Mouse (Mus musculus): ENCODE results near the gene Flnb. TPM values are rescaled to one million over a fixed set of nuclear protein-coding genes. Genes with fewer than 3 reads are reported as not detected.

Flnb gene
- not detected in 2 replicates for polyA plus RNA-seq (2012; ENCODE audit: insufficient read depth, insufficient read length, low replicate concordance, missing spikeins)

DNA sequence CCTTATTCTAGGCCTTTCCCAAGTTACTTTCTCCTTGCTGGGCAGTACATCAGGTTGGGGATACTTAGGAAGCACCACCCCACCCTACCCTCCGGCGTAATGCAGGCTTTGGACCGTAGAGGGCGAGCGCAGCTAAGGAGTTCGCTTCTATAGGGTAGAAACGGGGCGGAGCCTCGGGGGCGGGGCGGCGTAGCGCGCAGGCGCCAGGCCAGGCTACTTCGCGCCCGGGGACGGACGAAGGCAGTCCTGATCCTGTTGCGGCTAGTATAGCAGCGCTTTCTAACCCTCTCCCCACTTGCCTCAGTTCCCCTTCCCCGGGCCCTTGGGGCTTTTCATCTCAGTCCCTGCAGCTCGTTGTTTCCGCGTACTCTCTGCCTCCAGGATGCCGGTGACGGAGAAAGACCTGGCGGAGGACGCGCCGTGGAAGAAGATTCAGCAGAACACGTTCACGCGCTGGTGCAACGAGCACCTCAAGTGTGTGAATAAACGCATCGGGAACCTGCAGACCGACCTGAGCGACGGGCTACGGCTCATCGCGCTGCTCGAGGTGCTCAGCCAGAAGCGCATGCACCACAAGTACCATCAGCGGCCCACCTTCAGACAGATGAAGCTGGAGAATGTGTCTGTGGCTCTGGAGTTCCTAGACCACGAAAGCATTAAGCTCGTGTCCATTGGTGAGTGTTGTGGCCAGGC, at the start of gene Flnb:
Flnb (plus strand) TSS at position 188 of the 693 bp plus-strand sequence.
- H3K27ac ChIP-seq (ENCODE audit: insufficient read depth, low read depth, low read length): no peak within 1 kb of the TSS
- under 1% methylated on average over 49 of the region's 49 CpGs for WGBS

GRCm38 (mm10) chr14:7773714-7774389, 43.9 kb upstream of the Flnb start:
- 0 out of 2 replicates have a peak, but pooled peaks have one; percentile 56 for TF ChIP-seq POLR2A (IDR thresholded peaks at IDR 0.05; ENCODE audit: insufficient read depth, low read depth, low read length)
- TF ChIP-seq CTCF (IDR thresholded peaks at IDR 0.05; ENCODE audit: insufficient read depth, low read depth, low read length): no peak
- Histone ChIP-seq H3K4me3 (ENCODE audit: insufficient read depth, low read depth, low read length) (peak overlapping the region; percentile 44), H3K4me1 (ENCODE audit: control insufficient read depth, insufficient read depth, low read length) (no peaks in the 10 kb centered on the region), H3K27ac (ENCODE audit: insufficient read depth, low read depth, low read length) (0 out of 2 replicates have a peak overlapping the region, but pooled peaks have one; percentile 1)
- 45% methylated on average over 24 of the region's 24 CpGs for WGBS

More for the DNA sequence above, at the start of gene Flnb:
- Histone ChIP-seq H3K4me3 (ENCODE audit: insufficient read depth, low read depth, low read length) (peak within 1 kb of the TSS; percentile 59), H3K4me1 (ENCODE audit: control insufficient read depth, insufficient read depth, low read length) (peaks cover 11% of the 10 kb centered on the region)
- peak; percentile 86 for TF ChIP-seq POLR2A (IDR thresholded peaks at IDR 0.05; ENCODE audit: insufficient read depth, low read depth, low read length)
- TF ChIP-seq CTCF (IDR thresholded peaks at IDR 0.05; ENCODE audit: insufficient read depth, low read depth, low read length): peak; percentile 94

GRCm38 (mm10) chr14:7786073-7786472, 31.7 kb upstream of the Flnb start:
- H3K4me3 ChIP-seq (ENCODE audit: insufficient read depth, low read depth, low read length): no peak overlapping the region
- no peak for TF ChIP-seq CTCF (IDR thresholded peaks at IDR 0.05; ENCODE audit: insufficient read depth, low read depth, low read length)
- TF ChIP-seq POLR2A (IDR thresholded peaks at IDR 0.05; ENCODE audit: insufficient read depth, low read depth, low read length): no peak
- peaks cover 2% of the 10 kb centered on the region; the same call in 1 of the 2 replicates for H3K4me1 ChIP-seq (ENCODE audit: control insufficient read depth, insufficient read depth, low read length)
- no peak overlapping the region for H3K27ac ChIP-seq (ENCODE audit: insufficient read depth, low read depth, low read length)
- WGBS: 49% methylated on average over 13 of the region's 13 CpGs

DNA sequence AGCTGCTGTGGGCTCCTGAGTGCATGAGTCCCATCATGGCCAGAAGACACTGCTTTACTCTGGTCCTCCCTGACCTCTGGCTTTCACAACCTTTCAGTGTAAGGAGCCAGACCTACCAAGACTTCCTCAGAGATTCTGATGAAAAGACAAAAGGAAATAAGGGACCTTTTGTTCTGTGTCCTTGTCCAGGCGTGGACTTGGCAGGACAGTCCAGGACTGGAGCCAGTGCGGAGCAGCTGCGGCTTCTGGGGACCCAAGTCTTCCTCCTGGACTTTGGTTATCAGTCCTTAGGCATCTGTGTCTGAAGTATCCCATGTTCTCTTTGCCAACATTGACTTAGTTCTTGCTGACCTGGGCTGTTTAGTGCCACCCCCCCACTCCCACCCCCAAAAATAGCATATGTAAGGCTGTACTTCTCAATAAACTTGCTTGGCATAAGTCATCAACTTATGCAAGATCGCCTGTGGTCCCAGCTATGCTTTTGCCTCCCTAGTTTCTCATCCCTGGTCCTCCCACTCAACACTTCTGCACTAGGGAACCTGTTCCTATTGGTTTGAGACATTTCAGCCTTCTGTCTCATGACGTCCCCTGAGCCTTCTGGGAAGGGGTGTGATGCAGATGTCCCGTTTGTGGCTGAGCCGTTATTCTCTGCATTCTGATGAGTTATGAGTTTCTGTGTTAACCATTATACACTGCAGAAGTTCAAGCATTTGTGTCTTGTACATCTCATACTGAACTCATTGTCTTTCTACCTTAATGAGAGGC, 28.3 kb upstream of the Flnb start:
- WGBS: 86% methylated on average over 7 of the region's 7 CpGs
- TF ChIP-seq CTCF (IDR thresholded peaks at IDR 0.05; ENCODE audit: insufficient read depth, low read depth, low read length): no peak
- no peak for TF ChIP-seq POLR2A (IDR thresholded peaks at IDR 0.05; ENCODE audit: insufficient read depth, low read depth, low read length)
- peaks cover 11% of the 10 kb centered on the region for H3K4me1 ChIP-seq (ENCODE audit: control insufficient read depth, insufficient read depth, low read length)

GRCm38 (mm10) chr14:7791061-7791531, 26.7 kb upstream of the Flnb start:
- H3K27ac ChIP-seq (ENCODE audit: insufficient read depth, low read depth, low read length): no peak overlapping the region
- 18% methylated on average over 19 of the region's 19 CpGs for WGBS
- H3K4me3 ChIP-seq (ENCODE audit: insufficient read depth, low read depth, low read length): peak overlapping the region; percentile 23
- peaks cover 10% of the 10 kb centered on the region for H3K4me1 ChIP-seq (ENCODE audit: control insufficient read depth, insufficient read depth, low read length)
- TF ChIP-seq POLR2A (IDR thresholded peaks at IDR 0.05; ENCODE audit: insufficient read depth, low read depth, low read length): no peak

More for the DNA sequence above, 28.3 kb upstream of the Flnb start:
- Histone ChIP-seq H3K27ac (ENCODE audit: insufficient read depth, low read depth, low read length) (no peak overlapping the region), H3K4me3 (ENCODE audit: insufficient read depth, low read depth, low read length) (no peak overlapping the region)

DNA sequence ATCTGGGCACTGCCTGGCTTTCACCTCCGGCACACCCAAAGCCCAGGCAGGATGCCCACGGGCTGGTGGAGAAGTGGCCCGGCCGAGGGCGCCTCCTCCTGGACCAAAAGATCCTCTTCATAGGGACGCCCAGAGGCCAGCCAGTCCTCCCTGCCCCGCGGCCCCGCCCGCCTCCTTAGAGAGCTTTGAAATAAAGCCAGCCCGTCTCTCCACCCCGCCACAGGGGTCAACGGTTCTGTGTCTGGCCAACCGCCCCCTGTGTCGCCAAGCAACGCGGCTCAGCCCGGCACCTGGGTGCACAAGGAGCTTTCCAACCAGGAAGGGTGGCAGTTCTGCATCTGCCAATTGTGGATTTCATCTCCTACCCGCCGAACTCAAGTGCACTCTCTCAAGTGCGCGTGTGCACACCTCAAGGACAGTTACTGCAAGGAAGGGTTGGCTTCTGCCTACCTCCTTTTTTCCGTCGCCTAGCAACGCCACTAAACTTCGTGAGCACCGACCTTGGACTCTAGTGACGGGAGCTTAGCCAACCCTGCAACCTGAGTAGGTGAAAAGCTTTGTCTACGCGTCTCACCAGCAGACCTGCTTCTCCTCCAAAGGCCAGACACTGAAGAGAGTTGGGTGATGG, 26.1 kb upstream of the Flnb start, which contains the start of gene Gm26661:
Gm26661 (plus strand) TSS at position 56 of the 628 bp plus-strand sequence.
- Histone ChIP-seq H3K27ac (ENCODE audit: insufficient read depth, low read depth, low read length) (no peak within 1 kb of the TSS), H3K4me1 (ENCODE audit: control insufficient read depth, insufficient read depth, low read length) (peaks cover 9% of the 10 kb centered on the region), H3K4me3 (ENCODE audit: insufficient read depth, low read depth, low read length) (peak within 1 kb of the TSS; percentile 23)
- 4% methylated on average over 30 of the region's 30 CpGs for WGBS
- TF ChIP-seq POLR2A (IDR thresholded peaks at IDR 0.05; ENCODE audit: insufficient read depth, low read depth, low read length) (no peak), CTCF (IDR thresholded peaks at IDR 0.05; ENCODE audit: insufficient read depth, low read depth, low read length) (no peak)

DNA sequence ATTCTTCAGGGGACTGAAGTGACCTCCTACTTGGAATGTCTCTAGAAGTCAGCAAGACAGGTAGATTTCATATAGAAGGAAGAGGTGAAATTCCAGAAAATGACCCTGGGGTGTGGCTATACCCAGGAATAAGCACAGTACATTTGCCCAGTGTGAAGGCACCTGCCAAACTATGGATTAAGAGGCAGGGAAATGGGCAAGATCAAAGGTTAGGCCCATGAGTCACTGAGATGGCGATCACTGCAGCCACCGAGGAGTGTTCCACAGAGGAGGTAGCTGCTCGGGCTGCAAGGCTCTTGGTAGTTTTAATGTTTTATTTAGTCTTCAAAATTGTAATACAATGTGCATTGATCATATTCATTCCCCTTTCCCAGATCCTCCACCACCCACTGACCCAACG, 21.8 kb upstream of the Flnb start:
- no peak overlapping the region for H3K27ac ChIP-seq (ENCODE audit: insufficient read depth, low read depth, low read length)
- TF ChIP-seq POLR2A (IDR thresholded peaks at IDR 0.05; ENCODE audit: insufficient read depth, low read depth, low read length): no peak
- TF ChIP-seq CTCF (IDR thresholded peaks at IDR 0.05; ENCODE audit: insufficient read depth, low read depth, low read length): no peak
- no peak overlapping the region for H3K4me3 ChIP-seq (ENCODE audit: insufficient read depth, low read depth, low read length)
- WGBS: 94% methylated on average over 4 of the region's 4 CpGs
- H3K4me1 ChIP-seq (ENCODE audit: control insufficient read depth, insufficient read depth, low read length): peaks cover 9% of the 10 kb centered on the region

GRCm38 (mm10) chr14:7800611-7801010, 17.1 kb upstream of the Flnb start:
- H3K4me1 ChIP-seq (ENCODE audit: control insufficient read depth, insufficient read depth, low read length): no peaks in the 10 kb centered on the region
- no peak for TF ChIP-seq CTCF (IDR thresholded peaks at IDR 0.05; ENCODE audit: insufficient read depth, low read depth, low read length)
- TF ChIP-seq POLR2A (IDR thresholded peaks at IDR 0.05; ENCODE audit: insufficient read depth, low read depth, low read length): no peak
- no peak overlapping the region for H3K27ac ChIP-seq (ENCODE audit: insufficient read depth, low read depth, low read length)
- H3K4me3 ChIP-seq (ENCODE audit: insufficient read depth, low read depth, low read length): no peak overlapping the region
